Mouse (Mus musculus): ENCODE measurements around the gene Sdhb. TPM values are rescaled to one million over a fixed set of nuclear protein-coding genes. Genes with fewer than 3 reads are reported as not detected.

Gene Sdhb
- polyA plus RNA-seq, 1 experiment from 2014 or later = 442 TPM

DNA sequence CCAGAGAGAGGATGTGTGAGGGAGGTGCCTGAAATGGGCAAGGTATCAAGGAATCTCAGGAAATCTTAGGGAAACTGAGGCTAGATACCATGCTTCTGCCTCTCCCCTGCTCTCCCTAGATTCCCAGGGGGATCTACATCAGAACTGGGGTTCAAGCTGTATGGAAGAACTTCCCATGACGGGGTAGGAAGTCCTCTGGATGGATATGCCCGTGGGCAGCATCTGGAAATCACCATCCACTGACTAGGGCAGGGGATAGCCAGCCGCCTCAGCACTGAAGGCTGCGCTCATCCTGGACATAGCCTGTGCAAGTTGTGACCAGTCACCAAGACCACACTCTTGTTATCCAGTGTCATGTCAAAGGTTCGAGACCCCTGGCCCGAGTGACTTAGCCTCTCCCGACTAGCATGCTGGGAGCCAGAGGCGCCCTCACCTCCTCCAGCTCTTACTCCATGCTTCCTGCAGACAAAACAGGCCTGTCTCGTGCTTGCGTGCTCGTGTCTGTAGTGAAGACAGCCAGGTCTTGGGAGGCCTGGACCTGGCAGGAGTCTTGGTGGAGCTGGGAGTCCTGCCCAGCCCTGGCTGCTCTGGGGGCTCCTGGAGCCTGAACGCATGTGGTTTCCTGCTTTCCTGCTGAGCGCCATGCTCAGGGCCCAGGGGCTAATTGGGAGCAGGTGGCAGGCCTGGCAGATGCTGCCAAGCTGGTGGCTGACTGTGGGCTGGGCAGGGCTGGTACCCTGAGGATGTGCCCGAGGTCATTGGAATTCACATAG lies 50.7 kb downstream of the Sdhb start:
- Histone ChIP-seq H3K36me3 (ENCODE audit: control insufficient read depth, insufficient read depth, low read length) (peaks cover 51% of the 10 kb centered on the region), H3K4me2 (replicated peaks; ENCODE audit: low read depth, low read length) (peak overlapping the region; percentile 54), H3K4me3 (ENCODE audit: low read length) (peak overlapping the region; percentile 60), H3K4me1 (ENCODE audit: control insufficient read depth, insufficient read depth, low read length) (peaks cover 14% of the 10 kb centered on the region), H3K9me3 (ENCODE audit: control insufficient read depth, low read length) (no peaks in the 10 kb centered on the region), H3K9ac (ENCODE audit: low read depth, low read length) (peak overlapping the region; percentile 80; the same call in 1 of the 2 replicates), H3K27ac (ENCODE audit: low read depth, low read length) (peak overlapping the region; percentile 12; the same call in 1 of the 2 replicates), H3K27me3 (ENCODE audit: control insufficient read depth, insufficient read depth, low read length) (no peaks in the 10 kb centered on the region)
- no peak for ATAC-seq (ENCODE audit: low FRiP score, low TSS enrichment)
- WGBS = 49% methylated on average over 14 of the region's 14 CpGs

DNA sequence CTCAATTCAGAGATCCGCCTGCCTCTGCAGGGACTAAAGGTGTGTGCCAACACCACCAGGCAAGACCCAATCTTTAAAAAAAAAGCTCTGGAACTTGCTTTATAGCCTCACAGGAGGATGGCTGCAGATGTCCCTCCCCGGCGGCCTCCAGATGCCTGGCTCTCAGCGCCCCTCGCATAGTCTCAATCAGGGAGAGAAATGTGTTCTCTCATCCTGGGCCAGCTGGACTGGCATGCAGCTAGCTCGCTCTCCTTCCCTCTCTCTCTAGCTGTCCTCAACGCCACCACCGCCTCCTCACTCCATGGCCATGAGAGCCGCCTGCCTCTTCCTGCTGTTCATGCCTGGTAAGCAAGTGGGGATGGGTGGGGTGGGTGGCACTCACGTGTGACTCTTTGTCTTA lies 51.6 kb downstream of the Sdhb start:
- ATAC-seq (ENCODE audit: low FRiP score, low TSS enrichment) = no peak
- WGBS = 83% methylated on average over 10 of the region's 10 CpGs
- Histone ChIP-seq H3K36me3 (ENCODE audit: control insufficient read depth, insufficient read depth, low read length) (peaks cover 53% of the 10 kb centered on the region), H3K27me3 (ENCODE audit: control insufficient read depth, insufficient read depth, low read length) (no peaks in the 10 kb centered on the region), H3K27ac (ENCODE audit: low read depth, low read length) (no peak overlapping the region; the same call in 1 of the 2 replicates), H3K4me2 (replicated peaks; ENCODE audit: low read depth, low read length) (no peak overlapping the region; the same call in 1 of the 2 replicates), H3K9ac (ENCODE audit: low read depth, low read length) (no peak overlapping the region), H3K4me3 (ENCODE audit: low read length) (no peak overlapping the region), H3K9me3 (ENCODE audit: control insufficient read depth, low read length) (no peaks in the 10 kb centered on the region), H3K4me1 (ENCODE audit: control insufficient read depth, insufficient read depth, low read length) (peaks cover 14% of the 10 kb centered on the region)

DNA sequence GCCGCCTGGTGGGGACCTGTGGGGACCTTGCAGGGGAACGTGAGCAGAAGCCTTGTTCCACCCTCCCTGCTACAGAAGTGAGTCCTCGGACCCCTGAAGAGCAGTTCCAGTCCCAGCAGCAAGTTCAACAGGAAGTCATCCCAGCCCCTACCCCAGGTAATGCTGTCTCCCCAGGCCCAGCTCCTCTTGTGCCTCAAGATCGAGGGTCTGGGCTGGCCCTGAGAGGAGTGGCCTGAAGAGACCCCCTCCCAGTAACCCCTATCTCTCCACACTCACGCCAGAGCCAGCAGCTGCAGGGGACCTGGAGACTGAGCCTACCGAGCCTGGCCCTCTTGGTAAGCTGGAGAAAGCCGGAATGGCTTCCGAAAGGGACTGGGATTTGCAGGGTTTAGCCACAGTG lies 53.1 kb downstream of the Sdhb start:
- WGBS = 78% methylated on average over 8 of the region's 8 CpGs
- Histone ChIP-seq H3K9ac (ENCODE audit: low read depth, low read length) (no peak overlapping the region), H3K4me3 (ENCODE audit: low read length) (no peak overlapping the region), H3K9me3 (ENCODE audit: control insufficient read depth, low read length) (no peaks in the 10 kb centered on the region), H3K4me2 (replicated peaks; ENCODE audit: low read depth, low read length) (no peak overlapping the region), H3K27ac (ENCODE audit: low read depth, low read length) (no peak overlapping the region), H3K27me3 (ENCODE audit: control insufficient read depth, insufficient read depth, low read length) (no peaks in the 10 kb centered on the region), H3K4me1 (ENCODE audit: control insufficient read depth, insufficient read depth, low read length) (peaks cover 14% of the 10 kb centered on the region), H3K36me3 (ENCODE audit: control insufficient read depth, insufficient read depth, low read length) (peaks cover 49% of the 10 kb centered on the region)
- ATAC-seq (ENCODE audit: low FRiP score, low TSS enrichment) = no peak

DNA sequence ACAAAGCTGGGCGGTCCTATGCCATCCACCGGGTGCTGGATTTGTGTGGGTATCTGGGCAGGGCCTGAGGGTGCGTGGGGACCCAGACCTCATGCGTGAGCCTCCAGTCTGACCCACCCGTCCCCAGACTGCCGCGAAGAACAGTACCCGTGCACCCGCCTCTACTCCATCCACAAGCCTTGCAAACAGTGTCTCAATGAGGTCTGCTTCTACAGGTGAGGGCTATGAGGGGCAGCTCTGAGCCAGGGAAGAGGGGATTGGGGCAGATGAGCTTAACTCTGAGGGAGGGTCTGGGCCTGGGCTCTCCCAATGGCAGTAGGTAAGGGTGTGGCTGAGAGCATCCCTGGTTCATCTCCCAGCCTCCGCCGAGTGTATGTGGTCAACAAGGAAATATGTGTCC lies 53.9 kb downstream of the Sdhb start:
- peaks cover 54% of the 10 kb centered on the region for H3K36me3 ChIP-seq (ENCODE audit: control insufficient read depth, insufficient read depth, low read length)

DNA sequence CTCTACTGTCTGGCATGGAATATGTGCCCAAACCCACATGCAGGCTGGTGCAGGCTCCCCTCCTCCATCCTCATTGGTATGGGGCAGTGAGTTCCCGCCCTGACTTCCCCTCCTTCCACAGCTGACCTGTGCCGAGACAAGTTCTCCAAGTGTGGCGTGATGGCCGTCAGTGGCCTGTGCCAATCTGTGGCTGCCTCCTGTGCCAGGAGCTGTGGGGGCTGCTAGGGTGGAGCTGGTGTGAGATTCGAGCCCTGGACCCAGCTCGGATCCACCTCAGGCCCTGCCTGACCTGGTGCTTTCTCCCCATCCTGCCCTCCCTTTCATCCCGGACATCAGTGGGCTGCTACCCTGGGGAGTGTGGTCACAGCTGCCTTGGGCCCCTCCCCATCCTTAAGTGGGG lies 54.4 kb downstream of the Sdhb start:
- Histone ChIP-seq H3K36me3 (ENCODE audit: control insufficient read depth, insufficient read depth, low read length) (peaks cover 58% of the 10 kb centered on the region), H3K27ac (ENCODE audit: low read depth, low read length) (no peak overlapping the region)
- WGBS = 75% methylated on average over 7 of the region's 7 CpGs

More for the DNA sequence above, 53.9 kb downstream of the Sdhb start:
- no peaks in the 10 kb centered on the region for H3K9me3 ChIP-seq (ENCODE audit: control insufficient read depth, low read length)
- no peak overlapping the region for H3K4me2 ChIP-seq (replicated peaks; ENCODE audit: low read depth, low read length)
- no peaks in the 10 kb centered on the region for H3K27me3 ChIP-seq (ENCODE audit: control insufficient read depth, insufficient read depth, low read length)
- ATAC-seq (ENCODE audit: low FRiP score, low TSS enrichment) = no peak
- 90% methylated on average over 11 of the region's 11 CpGs for WGBS
- H3K9ac ChIP-seq (ENCODE audit: low read depth, low read length) = no peak overlapping the region
- no peak overlapping the region for H3K27ac ChIP-seq (ENCODE audit: low read depth, low read length)
- H3K4me3 ChIP-seq (ENCODE audit: low read length) = no peak overlapping the region
- H3K4me1 ChIP-seq (ENCODE audit: control insufficient read depth, insufficient read depth, low read length) = peaks cover 15% of the 10 kb centered on the region

DNA sequence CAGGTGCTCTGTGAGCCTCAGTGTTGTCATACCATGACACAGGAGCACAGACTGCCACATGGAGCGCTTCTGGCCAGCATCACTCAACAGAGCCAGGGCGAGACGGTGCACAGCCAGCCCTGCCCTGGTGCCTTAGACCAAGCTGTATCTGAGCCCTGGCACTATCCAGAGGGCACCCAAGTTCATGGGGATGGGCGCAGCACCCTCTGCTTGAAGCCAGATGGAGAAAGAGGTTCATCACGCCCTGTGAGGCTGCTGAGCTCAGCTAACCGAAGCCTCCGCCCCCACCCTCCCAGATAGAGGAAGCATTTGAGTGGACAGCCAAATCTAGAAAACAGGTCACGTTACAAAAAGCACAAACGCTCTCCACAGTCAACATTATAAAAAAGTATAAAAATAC lies 55.3 kb downstream of the Sdhb start:
- H3K9ac ChIP-seq (ENCODE audit: low read depth, low read length) = no peak overlapping the region
- no peak overlapping the region for H3K4me3 ChIP-seq (ENCODE audit: low read length)
- H3K27ac ChIP-seq (ENCODE audit: low read depth, low read length) = peak overlapping the region; percentile 32; the same call in 1 of the 2 replicates
- no peaks in the 10 kb centered on the region for H3K27me3 ChIP-seq (ENCODE audit: control insufficient read depth, insufficient read depth, low read length)
- H3K4me1 ChIP-seq (ENCODE audit: control insufficient read depth, insufficient read depth, low read length) = peaks cover 30% of the 10 kb centered on the region
- ATAC-seq (ENCODE audit: low FRiP score, low TSS enrichment) = no peak
- H3K4me2 ChIP-seq (replicated peaks; ENCODE audit: low read depth, low read length) = no peak overlapping the region
- WGBS = 63% methylated on average over 9 of the region's 9 CpGs
- H3K9me3 ChIP-seq (ENCODE audit: control insufficient read depth, low read length) = no peaks in the 10 kb centered on the region
- H3K36me3 ChIP-seq (ENCODE audit: control insufficient read depth, insufficient read depth, low read length) = peaks cover 58% of the 10 kb centered on the region

More for the DNA sequence above, 54.4 kb downstream of the Sdhb start:
- no peak overlapping the region for H3K4me2 ChIP-seq (replicated peaks; ENCODE audit: low read depth, low read length)
- H3K4me3 ChIP-seq (ENCODE audit: low read length) = no peak overlapping the region
- H3K4me1 ChIP-seq (ENCODE audit: control insufficient read depth, insufficient read depth, low read length) = peaks cover 20% of the 10 kb centered on the region
- ATAC-seq (ENCODE audit: low FRiP score, low TSS enrichment) = no peak
- no peak overlapping the region for H3K9ac ChIP-seq (ENCODE audit: low read depth, low read length)
- H3K27me3 ChIP-seq (ENCODE audit: control insufficient read depth, insufficient read depth, low read length) = no peaks in the 10 kb centered on the region
- H3K9me3 ChIP-seq (ENCODE audit: control insufficient read depth, low read length) = no peaks in the 10 kb centered on the region

GRCm38 (mm10) chr4:141017657-141018436 lies 56.8 kb downstream of the Sdhb start:
- Histone ChIP-seq H3K27me3 (ENCODE audit: control insufficient read depth, insufficient read depth, low read length) (no peaks in the 10 kb centered on the region), H3K36me3 (ENCODE audit: control insufficient read depth, insufficient read depth, low read length) (peaks cover 61% of the 10 kb centered on the region), H3K9me3 (ENCODE audit: control insufficient read depth, low read length) (no peaks in the 10 kb centered on the region), H3K4me1 (ENCODE audit: control insufficient read depth, insufficient read depth, low read length) (peaks cover 25% of the 10 kb centered on the region), H3K27ac (ENCODE audit: low read depth, low read length) (no peak overlapping the region), H3K4me3 (ENCODE audit: low read length) (no peak overlapping the region), H3K9ac (ENCODE audit: low read depth, low read length) (no peak overlapping the region; the same call in 1 of the 2 replicates), H3K4me2 (replicated peaks; ENCODE audit: low read depth, low read length) (no peak overlapping the region)
- 81% methylated on average over 29 of the region's 29 CpGs for WGBS
- no peak for ATAC-seq (ENCODE audit: low FRiP score, low TSS enrichment)

- Histone ChIP-seq H3K4me3 (ENCODE audit: low read length) (no peak overlapping the region), H3K27me3 (ENCODE audit: control insufficient read depth, insufficient read depth, low read length) (no peaks in the 10 kb centered on the region), H3K9me3 (ENCODE audit: control insufficient read depth, low read length) (no peaks in the 10 kb centered on the region), H3K9ac (ENCODE audit: low read depth, low read length) (no peak overlapping the region), H3K27ac (ENCODE audit: low read depth, low read length) (peak overlapping the region; percentile 85; the same call in 1 of the 2 replicates), H3K36me3 (ENCODE audit: control insufficient read depth, insufficient read depth, low read length) (peaks cover 47% of the 10 kb centered on the region), H3K4me1 (ENCODE audit: control insufficient read depth, insufficient read depth, low read length) (peaks cover 25% of the 10 kb centered on the region), H3K4me2 (replicated peaks; ENCODE audit: low read depth, low read length) (no peak overlapping the region)
- WGBS = 81% methylated on average over 17 of the region's 17 CpGs
- no peak for ATAC-seq (ENCODE audit: low FRiP score, low TSS enrichment)
Measured at GRCm38 (mm10) chr4:141020220-141020619, 59.2 kb downstream of the Sdhb start.
